Mouse (Mus musculus): ENCODE data around the gene Rufy4. TPM values are rescaled to one million over a fixed set of nuclear protein-coding genes. Genes with fewer than 3 reads are reported as not detected.

The Rufy4 gene
- total RNA-seq (2017): 31.9 and 35.6 TPM in 2 replicates

- peak; percentile 83 for ATAC-seq (ENCODE audit: extremely low read depth, insufficient number of reproducible peaks, low FRiP score, poor library complexity, severe bottlenecking)
Observed at GRCm38 (mm10) chr1:74124991-74125552, at the start of gene Rufy4. Gene Rufy4 (plus strand): TSS chr1:74125541.

GRCm38 (mm10) chr1:74076230-74076629, 49.1 kb upstream of the Rufy4 start:
- no peak for ATAC-seq (ENCODE audit: extremely low read depth, insufficient number of reproducible peaks, low FRiP score, poor library complexity, severe bottlenecking)

- no peak for ATAC-seq (ENCODE audit: extremely low read depth, insufficient number of reproducible peaks, low FRiP score, poor library complexity, severe bottlenecking)
Observed at GRCm38 (mm10) chr1:74077353-74077752, 48.0 kb upstream of the Rufy4 start.

- ATAC-seq (ENCODE audit: extremely low read depth, insufficient number of reproducible peaks, low FRiP score, poor library complexity, severe bottlenecking): no peak
Observed at GRCm38 (mm10) chr1:74081573-74081989, 43.8 kb upstream of the Rufy4 start.

- ATAC-seq (ENCODE audit: extremely low read depth, insufficient number of reproducible peaks, low FRiP score, poor library complexity, severe bottlenecking): peak; percentile 43; the same call in 1 of the 2 replicates
Observed at GRCm38 (mm10) chr1:74082841-74083463, 42.4 kb upstream of the Rufy4 start.

GRCm38 (mm10) chr1:74084065-74084705, 41.2 kb upstream of the Rufy4 start:
- no peak for ATAC-seq (ENCODE audit: extremely low read depth, insufficient number of reproducible peaks, low FRiP score, poor library complexity, severe bottlenecking)

- no peak for ATAC-seq (ENCODE audit: extremely low read depth, insufficient number of reproducible peaks, low FRiP score, poor library complexity, severe bottlenecking)
Observed at GRCm38 (mm10) chr1:74084752-74085151, 40.6 kb upstream of the Rufy4 start.

GRCm38 (mm10) chr1:74085566-74085965, 39.8 kb upstream of the Rufy4 start:
- ATAC-seq (ENCODE audit: extremely low read depth, insufficient number of reproducible peaks, low FRiP score, poor library complexity, severe bottlenecking): no peak

GRCm38 (mm10) chr1:74088569-74088968, 36.8 kb upstream of the Rufy4 start:
- no peak for ATAC-seq (ENCODE audit: extremely low read depth, insufficient number of reproducible peaks, low FRiP score, poor library complexity, severe bottlenecking)

GRCm38 (mm10) chr1:74090329-74090728, 35.0 kb upstream of the Rufy4 start:
- ATAC-seq (ENCODE audit: extremely low read depth, insufficient number of reproducible peaks, low FRiP score, poor library complexity, severe bottlenecking): no peak

- ATAC-seq (ENCODE audit: extremely low read depth, insufficient number of reproducible peaks, low FRiP score, poor library complexity, severe bottlenecking): no peak
Observed at GRCm38 (mm10) chr1:74091138-74091537, 34.2 kb upstream of the Rufy4 start.

- ATAC-seq (ENCODE audit: extremely low read depth, insufficient number of reproducible peaks, low FRiP score, poor library complexity, severe bottlenecking): no peak
Observed at GRCm38 (mm10) chr1:74091611-74092224, 33.6 kb upstream of the Rufy4 start.

- ATAC-seq (ENCODE audit: extremely low read depth, insufficient number of reproducible peaks, low FRiP score, poor library complexity, severe bottlenecking): no peak
Observed at GRCm38 (mm10) chr1:74092242-74092641, 33.1 kb upstream of the Rufy4 start.

GRCm38 (mm10) chr1:74093447-74093846, 31.9 kb upstream of the Rufy4 start:
- no peak for ATAC-seq (ENCODE audit: extremely low read depth, insufficient number of reproducible peaks, low FRiP score, poor library complexity, severe bottlenecking)

GRCm38 (mm10) chr1:74094497-74095270, 30.7 kb upstream of the Rufy4 start:
- peak; percentile 41 for ATAC-seq (ENCODE audit: extremely low read depth, insufficient number of reproducible peaks, low FRiP score, poor library complexity, severe bottlenecking)

GRCm38 (mm10) chr1:74095296-74095695, 30.0 kb upstream of the Rufy4 start:
- no peak for ATAC-seq (ENCODE audit: extremely low read depth, insufficient number of reproducible peaks, low FRiP score, poor library complexity, severe bottlenecking)

GRCm38 (mm10) chr1:74095728-74096127, 29.6 kb upstream of the Rufy4 start:
- ATAC-seq (ENCODE audit: extremely low read depth, insufficient number of reproducible peaks, low FRiP score, poor library complexity, severe bottlenecking): no peak

GRCm38 (mm10) chr1:74098004-74099000, 27.0 kb upstream of the Rufy4 start:
- no peak for ATAC-seq (ENCODE audit: extremely low read depth, insufficient number of reproducible peaks, low FRiP score, poor library complexity, severe bottlenecking)

All from neutrophil, adult 5-6 weeks (primary cell).